Mouse (Mus musculus) CD4-positive naive resting alpha-beta T cell, adult 57 days (primary cell): ENCODE results near the gene Atp2a3. TPM values are rescaled to one million over a fixed set of nuclear protein-coding genes. Genes with fewer than 3 reads are reported as not detected.

Experiments used
- total RNA-seq: library from RNA; stranded (reverse); gene quantifications from one replicate; pipeline ENCODE4 v1.2.4, GENCODE M21; 2023

Atp2a3 gene
- total RNA-seq, result 253 TPM

DNA sequence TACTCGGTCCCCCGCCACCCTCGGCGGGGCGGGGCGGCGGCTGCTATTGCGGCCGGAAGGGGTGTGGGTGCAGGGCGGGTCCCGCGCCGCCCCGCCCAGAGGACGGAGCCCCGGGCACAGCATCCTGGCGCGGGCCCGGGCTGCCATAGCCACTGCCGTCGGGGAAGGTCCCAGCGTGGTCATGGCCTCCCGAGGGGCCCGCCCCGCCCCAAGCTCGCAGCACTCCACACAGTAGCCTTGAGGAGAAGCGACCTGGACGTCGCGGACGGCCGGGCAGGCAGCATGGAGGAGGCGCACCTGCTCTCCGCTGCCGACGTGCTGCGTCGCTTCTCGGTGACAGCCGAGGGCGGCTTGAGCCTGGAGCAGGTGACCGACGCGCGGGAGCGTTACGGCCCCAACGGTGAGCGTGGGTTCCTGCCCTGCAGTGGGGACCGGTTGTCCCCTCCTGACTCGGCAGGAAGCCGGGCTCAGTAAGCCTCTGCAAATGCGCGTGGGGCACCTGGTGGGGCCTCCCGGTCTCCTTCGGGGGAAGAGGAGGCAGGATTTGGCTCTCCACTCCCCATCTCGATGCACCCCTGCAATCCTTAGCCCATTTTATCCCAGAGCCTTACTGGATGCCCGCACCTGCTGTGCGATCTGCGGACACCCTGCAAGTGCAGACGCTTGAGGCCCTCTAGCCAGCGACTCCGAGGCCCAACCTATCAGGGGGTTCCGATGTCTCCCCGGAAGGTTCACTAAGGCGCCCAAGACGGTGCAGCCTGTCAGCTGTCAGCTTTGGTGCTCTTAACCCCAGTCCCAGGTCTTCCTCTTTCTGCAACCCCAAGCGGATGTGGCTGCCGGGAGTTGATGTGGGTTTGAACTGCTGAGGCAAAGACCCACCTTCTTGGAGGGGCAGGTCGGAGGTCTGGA is at the start of gene Atp2a3:
TSS of gene Atp2a3 (plus strand) at position 98 of the 909 bp plus-strand sequence.

DNA sequence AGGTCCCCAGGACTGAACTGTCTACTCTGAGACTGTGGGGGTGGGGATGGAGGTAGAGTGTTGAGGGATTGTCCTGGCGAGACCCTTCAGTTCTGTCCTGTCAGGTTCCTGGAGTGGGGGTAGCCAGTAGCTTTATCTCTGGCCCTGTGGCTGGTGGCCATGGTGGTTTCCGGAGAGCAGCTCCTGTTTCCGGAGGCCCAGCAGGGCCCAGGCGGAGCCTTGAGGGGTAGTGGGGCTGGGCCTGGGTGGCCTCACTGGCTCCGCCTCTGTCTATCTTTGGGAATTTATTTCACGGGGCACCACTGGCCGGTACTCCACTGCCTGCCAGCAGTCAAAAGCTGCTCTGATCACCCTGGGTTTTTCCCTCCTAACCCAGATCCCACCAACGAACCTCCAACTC is 37.8 kb downstream of the Atp2a3 start, which contains the start of gene P2rx1:
TSS of gene P2rx1 (plus strand) at position 333 of the 400 bp plus-strand sequence.

DNA sequence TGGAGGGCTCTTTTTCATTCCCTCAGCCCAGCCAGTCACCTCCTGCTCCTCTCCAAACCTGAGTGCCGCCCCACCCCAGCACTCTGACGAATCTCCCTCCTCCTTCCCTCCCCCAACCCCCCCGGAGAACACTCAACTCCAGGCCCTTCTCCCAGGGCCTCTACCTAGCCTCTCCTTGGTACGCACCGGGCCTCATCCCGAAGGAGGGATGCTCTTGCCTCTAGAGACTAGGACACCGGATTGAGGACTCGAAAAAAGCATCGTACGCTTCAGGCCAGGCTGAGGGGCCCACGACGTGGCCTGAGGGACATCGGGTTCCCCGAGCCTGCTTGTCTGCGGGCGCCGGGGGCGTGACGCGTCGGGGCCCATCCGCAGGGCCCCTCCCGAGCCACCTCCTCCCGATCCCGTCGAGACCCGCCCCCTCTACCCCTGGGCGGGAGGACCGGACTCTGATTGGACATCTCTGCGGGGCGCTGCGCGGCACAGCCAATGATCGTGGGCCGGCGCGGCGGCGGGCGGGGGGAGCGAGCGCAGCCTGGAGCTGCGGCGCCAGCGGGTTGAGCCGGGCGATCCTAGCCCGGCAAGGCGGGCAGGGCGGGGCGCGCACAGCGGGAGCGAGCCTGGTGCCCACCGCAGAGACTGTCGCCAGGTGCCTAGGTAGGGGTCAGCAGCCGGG is 57.6 kb downstream of the Atp2a3 start, which contains the start of gene Camkk1:
TSS of gene Camkk1 (plus strand) at position 538 of the 676 bp plus-strand sequence.

Other genes starting within 250 kb of the Atp2a3 start
- 5.9 TPM for gene Cyb5d2, start 165.0 kb upstream of the Atp2a3 start, total RNA-seq
- gene Zzef1, start 164.9 kb upstream of the Atp2a3 start, total RNA-seq, result 89.2 TPM
- 1.4 TPM for gene P2rx1, start 37.9 kb downstream of the Atp2a3 start, total RNA-seq
- gene Camkk1, start 57.8 kb downstream of the Atp2a3 start, total RNA-seq, result 4.4 TPM
- 24.5 TPM for gene Ncbp3, start 86.6 kb downstream of the Atp2a3 start, total RNA-seq
- gene Itgae, start 129.4 kb downstream of the Atp2a3 start, total RNA-seq, result 1.4 TPM
- gene Haspin, start 177.1 kb downstream of the Atp2a3 start, total RNA-seq, result 1.4 TPM
- not detected for gene P2rx5, start 199.3 kb downstream of the Atp2a3 start, total RNA-seq
- 53.4 TPM for gene Emc6, start 215.9 kb downstream of the Atp2a3 start, total RNA-seq
- 8.2 TPM for gene Tax1bp3, start 215.9 kb downstream of the Atp2a3 start, total RNA-seq
- gene Ctns, start 237.9 kb downstream of the Atp2a3 start, total RNA-seq, result 17.3 TPM
- gene Shpk, start 238.3 kb downstream of the Atp2a3 start, total RNA-seq, result 6.1 TPM